Mouse (Mus musculus): ENCODE results near the gene Cd101. TPM values are rescaled to one million over a fixed set of nuclear protein-coding genes. Genes with fewer than 3 reads are reported as not detected.

Cd101 gene
- 1.4 and 1.6 TPM in 2 replicates for polyA plus RNA-seq (2012; rRNA removed)

- peaks cover 21% of the 10 kb centered on the region for H3K4me1 ChIP-seq (replicated peaks; ENCODE audit: control insufficient read depth, insufficient read depth, low read length)
- H3K36me3 ChIP-seq (ENCODE audit: control insufficient read depth, insufficient read depth, low read length) = no peaks in the 10 kb centered on the region
- peak; percentile 72 for DNase-seq
- WGBS = 6% methylated on average over 4 of the region's 4 CpGs
- H3K4me3 ChIP-seq (ENCODE audit: control insufficient read depth, insufficient read depth, low read length) = no peak within 1 kb of the TSS
- TF ChIP-seq POLR2A (IDR thresholded peaks at IDR 0.05; ENCODE audit: control insufficient read depth, extremely low read depth, insufficient read depth, low read length, poor library complexity) (no peak), CTCF (IDR thresholded peaks at IDR 0.05; ENCODE audit: borderline replicate concordance, control insufficient read depth, extremely low read depth, insufficient read depth, low read length, poor library complexity) (no peak)
- no peaks in the 10 kb centered on the region for H3K27me3 ChIP-seq (ENCODE audit: control insufficient read depth, insufficient read depth, low read length)
- H3K27ac ChIP-seq (ENCODE audit: control insufficient read depth, insufficient read depth, low read length) = peak within 1 kb of the TSS; percentile 13; the same call in 1 of the 2 replicates
These were observed at the start of gene Cd101 for GRCm38 (mm10) chr3:101029339-101029738. Cd101 (minus strand) TSS chr3:101029556.

DNA sequence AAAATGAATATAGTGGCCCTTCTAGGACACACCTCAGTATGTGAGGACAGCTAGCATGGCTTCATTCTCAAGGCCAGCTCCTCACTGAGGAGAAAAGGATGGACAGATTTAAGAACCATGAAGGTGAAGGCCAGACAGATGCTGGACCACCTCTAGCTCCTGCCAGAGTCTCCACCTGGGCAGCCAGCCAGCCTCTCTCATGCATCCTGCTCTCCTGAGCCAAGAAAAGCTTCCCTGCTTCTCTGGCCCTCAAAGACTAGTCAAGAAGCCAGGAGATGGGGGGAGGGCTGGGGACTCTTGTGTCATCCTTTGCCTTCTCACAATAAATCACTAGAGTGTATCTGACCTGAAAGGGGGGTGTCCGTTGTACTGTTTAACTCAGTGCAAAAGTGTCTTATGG, 49.0 kb upstream of the Cd101 start:
- no peak for DNase-seq

GRCm38 (mm10) chr3:101077710-101078100, 48.3 kb upstream of the Cd101 start:
- H3K27me3 ChIP-seq (ENCODE audit: control insufficient read depth, insufficient read depth, low read length) = no peaks in the 10 kb centered on the region
- no peak overlapping the region for H3K4me3 ChIP-seq (ENCODE audit: control insufficient read depth, insufficient read depth, low read length)
- no peak for TF ChIP-seq POLR2A (IDR thresholded peaks at IDR 0.05; ENCODE audit: control insufficient read depth, extremely low read depth, insufficient read depth, low read length, poor library complexity)
- TF ChIP-seq CTCF (IDR thresholded peaks at IDR 0.05; ENCODE audit: borderline replicate concordance, control insufficient read depth, extremely low read depth, insufficient read depth, low read length, poor library complexity) = no peak
- 90% methylated on average over 6 of the region's 6 CpGs for WGBS
- H3K27ac ChIP-seq (ENCODE audit: control insufficient read depth, insufficient read depth, low read length) = no peak overlapping the region
- peaks cover 2% of the 10 kb centered on the region for H3K4me1 ChIP-seq (replicated peaks; ENCODE audit: control insufficient read depth, insufficient read depth, low read length)
- no peaks in the 10 kb centered on the region for H3K36me3 ChIP-seq (ENCODE audit: control insufficient read depth, insufficient read depth, low read length)
- no peak for DNase-seq

More for the DNA sequence above, 49.0 kb upstream of the Cd101 start:
- Histone ChIP-seq H3K4me1 (replicated peaks; ENCODE audit: control insufficient read depth, insufficient read depth, low read length) (no peaks in the 10 kb centered on the region), H3K27me3 (ENCODE audit: control insufficient read depth, insufficient read depth, low read length) (no peaks in the 10 kb centered on the region), H3K36me3 (ENCODE audit: control insufficient read depth, insufficient read depth, low read length) (no peaks in the 10 kb centered on the region), H3K27ac (ENCODE audit: control insufficient read depth, insufficient read depth, low read length) (no peak overlapping the region), H3K4me3 (ENCODE audit: control insufficient read depth, insufficient read depth, low read length) (no peak overlapping the region)
- TF ChIP-seq POLR2A (IDR thresholded peaks at IDR 0.05; ENCODE audit: control insufficient read depth, extremely low read depth, insufficient read depth, low read length, poor library complexity) = no peak
- TF ChIP-seq CTCF (IDR thresholded peaks at IDR 0.05; ENCODE audit: borderline replicate concordance, control insufficient read depth, extremely low read depth, insufficient read depth, low read length, poor library complexity) = no peak
- 84% methylated on average over 1 of the region's 1 CpGs for WGBS

GRCm38 (mm10) chr3:101076966-101077709, 47.8 kb upstream of the Cd101 start:
- Histone ChIP-seq H3K27ac (ENCODE audit: control insufficient read depth, insufficient read depth, low read length) (no peak overlapping the region), H3K36me3 (ENCODE audit: control insufficient read depth, insufficient read depth, low read length) (no peaks in the 10 kb centered on the region), H3K4me3 (ENCODE audit: control insufficient read depth, insufficient read depth, low read length) (no peak overlapping the region), H3K4me1 (replicated peaks; ENCODE audit: control insufficient read depth, insufficient read depth, low read length) (peaks cover 8% of the 10 kb centered on the region), H3K27me3 (ENCODE audit: control insufficient read depth, insufficient read depth, low read length) (no peaks in the 10 kb centered on the region)
- no peak for TF ChIP-seq CTCF (IDR thresholded peaks at IDR 0.05; ENCODE audit: borderline replicate concordance, control insufficient read depth, extremely low read depth, insufficient read depth, low read length, poor library complexity)
- no peak for TF ChIP-seq POLR2A (IDR thresholded peaks at IDR 0.05; ENCODE audit: control insufficient read depth, extremely low read depth, insufficient read depth, low read length, poor library complexity)
- 98% methylated on average over 25 of the region's 25 CpGs for WGBS
- no peak for DNase-seq

DNA sequence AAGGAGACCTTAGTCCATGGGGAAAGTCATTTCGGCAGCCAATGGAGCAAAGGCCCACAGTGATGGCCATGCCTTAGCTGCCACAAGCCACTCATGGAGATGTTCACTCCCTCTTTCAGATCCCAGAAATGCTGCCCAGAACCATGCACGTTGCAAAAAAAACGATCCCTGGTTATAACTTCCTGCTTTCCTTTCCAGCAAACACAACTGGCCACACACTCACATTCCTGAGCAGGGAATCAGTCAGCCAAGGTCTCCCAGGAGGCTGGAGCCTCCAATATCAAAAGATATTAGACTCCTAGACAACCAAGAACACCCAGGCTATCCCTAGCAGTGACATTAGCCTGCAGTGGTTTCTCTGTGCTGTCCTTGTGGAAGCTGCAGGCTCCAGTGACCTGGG, 46.5 kb upstream of the Cd101 start:
- H3K4me1 ChIP-seq (replicated peaks; ENCODE audit: control insufficient read depth, insufficient read depth, low read length) = peaks cover 10% of the 10 kb centered on the region
- H3K27me3 ChIP-seq (ENCODE audit: control insufficient read depth, insufficient read depth, low read length) = no peaks in the 10 kb centered on the region
- DNase-seq = no peak
- H3K4me3 ChIP-seq (ENCODE audit: control insufficient read depth, insufficient read depth, low read length) = no peak overlapping the region
- WGBS = 80% methylated on average over 3 of the region's 3 CpGs
- TF ChIP-seq CTCF (IDR thresholded peaks at IDR 0.05; ENCODE audit: borderline replicate concordance, control insufficient read depth, extremely low read depth, insufficient read depth, low read length, poor library complexity) (no peak), POLR2A (IDR thresholded peaks at IDR 0.05; ENCODE audit: control insufficient read depth, extremely low read depth, insufficient read depth, low read length, poor library complexity) (no peak)
- H3K36me3 ChIP-seq (ENCODE audit: control insufficient read depth, insufficient read depth, low read length) = no peaks in the 10 kb centered on the region
- no peak overlapping the region for H3K27ac ChIP-seq (ENCODE audit: control insufficient read depth, insufficient read depth, low read length)

DNA sequence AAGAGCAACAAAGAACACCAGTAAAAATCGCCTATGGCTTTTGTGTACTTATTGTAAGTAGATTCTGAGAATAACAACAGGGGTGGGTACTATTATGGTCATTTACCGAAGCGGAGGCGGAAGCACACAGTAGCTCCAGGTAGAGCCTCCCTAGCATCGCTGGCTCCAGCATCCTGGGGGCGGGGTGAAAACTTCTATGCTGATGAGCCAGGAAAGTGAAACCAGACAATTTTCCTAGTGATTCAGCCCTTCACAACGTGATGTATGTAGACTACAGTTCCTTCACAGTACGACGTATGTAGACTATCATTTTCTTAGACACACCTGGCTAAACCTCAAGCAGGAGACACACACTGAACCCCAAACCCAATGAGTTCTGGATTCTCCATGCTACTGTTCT, 44.0 kb upstream of the Cd101 start:
- TF ChIP-seq CTCF (IDR thresholded peaks at IDR 0.05; ENCODE audit: borderline replicate concordance, control insufficient read depth, extremely low read depth, insufficient read depth, low read length, poor library complexity) (no peak), POLR2A (IDR thresholded peaks at IDR 0.05; ENCODE audit: control insufficient read depth, extremely low read depth, insufficient read depth, low read length, poor library complexity) (no peak)
- Histone ChIP-seq H3K36me3 (ENCODE audit: control insufficient read depth, insufficient read depth, low read length) (no peaks in the 10 kb centered on the region), H3K4me1 (replicated peaks; ENCODE audit: control insufficient read depth, insufficient read depth, low read length) (peaks cover 10% of the 10 kb centered on the region), H3K4me3 (ENCODE audit: control insufficient read depth, insufficient read depth, low read length) (no peak overlapping the region), H3K27me3 (ENCODE audit: control insufficient read depth, insufficient read depth, low read length) (no peaks in the 10 kb centered on the region), H3K27ac (ENCODE audit: control insufficient read depth, insufficient read depth, low read length) (no peak overlapping the region)
- 83% methylated on average over 9 of the region's 9 CpGs for WGBS
- no peak for DNase-seq
